Mouse (Mus musculus) thymus, postnatal 25 days (tissue): ENCODE results near the gene Slco1a6.
"Not testable (repeated sequence)": the region's sequence is repeated elsewhere in the genome, so short reads cannot be mapped to it uniquely, and the experiment has no call there.

Experiments
- DNase-seq: peaks from one replicate; pipeline ENCODE4 v3.0.0; 2022

Gene Slco1a6

DNA sequence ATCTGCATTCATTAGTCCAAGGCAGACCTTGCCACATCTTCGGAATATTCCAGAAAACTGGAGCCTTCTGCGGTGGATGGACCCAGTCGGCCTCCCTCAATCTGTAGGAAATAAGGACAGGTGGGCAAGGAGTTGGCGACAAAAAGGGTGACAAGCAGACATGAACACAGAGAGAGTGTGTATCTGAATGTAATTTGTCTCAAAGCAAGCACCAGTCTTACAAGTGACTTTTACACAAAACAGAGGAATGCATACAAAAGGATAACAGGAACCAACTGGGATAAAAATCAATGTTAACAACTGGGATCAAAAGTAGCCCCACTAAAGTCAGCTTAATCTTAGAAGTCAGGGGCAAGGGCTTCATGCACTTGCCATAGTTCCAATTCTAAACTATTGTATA is at the start of gene Slco1a6:
Gene Slco1a6 (minus strand): TSS at position 101 of the 400 bp plus-strand sequence.
- DNase-seq = no peak

DNA sequence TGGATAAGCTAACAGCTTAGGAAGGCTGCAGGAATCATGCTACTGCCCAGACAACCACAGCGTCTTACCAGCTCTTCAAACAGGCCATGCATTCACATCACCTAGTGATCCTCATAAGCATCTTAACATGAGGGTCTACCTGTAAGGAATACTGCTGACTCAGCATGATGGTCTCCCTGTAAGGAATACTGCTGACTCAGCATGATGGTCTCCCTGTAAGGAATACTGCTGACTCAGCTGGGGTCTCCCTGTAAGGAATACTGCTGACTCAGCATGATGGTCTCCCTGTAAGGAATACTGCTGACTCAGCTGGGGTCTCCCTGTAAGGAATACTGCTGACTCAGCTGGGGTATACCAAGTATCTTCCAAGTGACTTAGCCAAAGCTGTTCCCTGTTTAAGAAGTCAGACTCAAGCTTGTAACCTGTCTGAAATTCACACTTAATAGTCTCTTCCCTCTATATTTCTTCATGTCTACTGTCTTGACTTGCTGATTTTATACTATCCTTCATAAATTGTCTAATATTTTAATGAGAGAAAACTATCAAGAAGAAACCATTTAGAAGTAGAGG is 42.5 kb upstream of the Slco1a6 start:
- DNase-seq = not testable (repeated sequence)

DNA sequence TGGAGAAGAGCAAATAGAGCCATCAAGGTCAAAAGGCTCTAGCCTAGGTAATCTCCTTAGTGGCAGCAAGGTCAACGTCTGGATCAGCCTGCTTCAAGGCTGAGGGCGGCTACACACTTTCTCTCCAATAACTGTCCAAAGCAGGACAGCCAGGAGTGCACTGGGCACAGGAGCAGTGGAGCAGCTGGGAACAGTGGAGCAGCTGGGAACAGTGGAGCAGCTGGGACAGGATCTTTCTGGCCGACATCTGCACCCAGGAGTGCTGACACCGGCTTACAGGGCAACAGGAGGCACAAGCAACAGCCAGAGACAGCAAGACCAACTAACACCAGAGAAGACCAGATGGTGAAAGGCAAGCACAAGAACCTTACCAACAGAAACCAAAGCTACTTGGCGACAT is 36.7 kb upstream of the Slco1a6 start:
- no peak for DNase-seq

DNA sequence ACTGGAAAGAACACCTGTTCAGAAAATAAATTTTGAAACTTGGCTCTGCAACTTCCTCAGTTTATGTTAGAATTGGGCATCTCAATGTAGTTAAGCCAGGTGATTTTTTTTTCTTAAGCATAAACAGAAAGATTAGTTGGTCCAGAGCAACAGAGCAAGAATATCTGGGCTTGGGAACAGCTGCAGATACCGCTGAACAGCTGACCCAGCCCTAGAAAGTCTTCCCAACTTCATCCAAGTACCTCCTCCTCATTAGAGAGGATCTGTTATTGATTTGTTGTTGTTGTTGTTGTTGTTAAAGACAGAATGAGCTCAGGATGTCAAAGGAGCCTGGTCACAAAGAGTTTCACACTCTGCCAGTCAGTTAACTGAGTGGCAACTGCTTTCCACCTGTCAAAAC is 31.1 kb upstream of the Slco1a6 start:
- no peak for DNase-seq

DNA sequence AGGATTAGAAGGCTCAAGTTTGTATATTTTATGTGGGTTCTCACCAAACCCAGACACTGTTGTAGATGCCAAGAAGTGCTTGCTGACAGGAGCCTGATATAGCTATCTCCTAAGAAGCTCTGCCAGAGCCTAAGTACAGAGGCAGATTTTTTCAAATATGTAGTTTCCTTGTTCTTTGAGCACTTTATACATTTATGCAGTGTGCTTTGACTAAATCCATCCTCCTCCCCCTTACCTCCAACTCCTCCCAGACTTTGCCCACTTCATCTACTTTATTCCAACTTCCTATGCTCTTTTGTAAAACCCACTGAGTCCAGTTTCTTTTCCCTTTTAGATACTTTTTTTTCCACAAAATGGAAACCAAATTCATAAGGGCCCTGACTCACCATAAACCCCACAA is 11.8 kb upstream of the Slco1a6 start:
- no peak for DNase-seq

DNA sequence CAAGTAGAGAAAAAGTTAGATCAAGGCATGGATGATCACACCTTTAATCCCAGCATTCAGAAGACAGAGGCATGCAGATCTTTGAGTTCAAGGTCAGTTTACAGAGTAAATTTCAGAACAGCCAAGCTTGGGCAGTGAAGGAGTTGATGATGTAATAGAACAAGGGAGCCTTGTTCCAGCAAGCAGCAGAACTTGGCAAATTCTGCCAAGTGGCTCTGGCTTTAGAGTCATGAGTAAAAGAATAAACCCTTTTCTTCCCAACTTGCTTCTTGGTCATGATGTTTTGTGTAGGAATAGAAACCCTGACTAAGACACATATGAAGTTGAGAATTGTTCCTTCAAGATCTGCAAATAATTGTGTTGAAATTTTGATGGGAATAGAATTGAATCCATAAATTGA is 3.5 kb upstream of the Slco1a6 start:
- no peak for DNase-seq

DNA sequence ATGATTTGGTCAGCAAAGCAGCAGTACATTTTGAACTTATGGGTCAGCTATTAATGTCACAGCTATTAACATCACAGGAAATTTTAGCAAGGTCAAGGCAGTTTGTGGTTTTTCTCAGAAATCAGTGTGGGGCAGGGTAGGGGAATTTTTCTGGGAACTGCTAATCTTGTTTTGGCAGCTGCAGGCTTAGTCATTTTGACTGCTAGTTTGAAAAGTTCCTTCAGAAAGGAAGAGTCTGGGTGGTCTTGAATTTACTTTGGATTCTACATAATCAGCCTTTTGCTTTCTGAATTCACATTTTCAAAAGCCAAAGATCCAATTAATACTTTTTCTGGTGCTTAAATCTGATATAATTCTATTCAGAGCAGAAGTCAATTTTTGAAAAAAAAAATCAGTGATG is 1.4 kb upstream of the Slco1a6 start:
- DNase-seq = no peak

DNA sequence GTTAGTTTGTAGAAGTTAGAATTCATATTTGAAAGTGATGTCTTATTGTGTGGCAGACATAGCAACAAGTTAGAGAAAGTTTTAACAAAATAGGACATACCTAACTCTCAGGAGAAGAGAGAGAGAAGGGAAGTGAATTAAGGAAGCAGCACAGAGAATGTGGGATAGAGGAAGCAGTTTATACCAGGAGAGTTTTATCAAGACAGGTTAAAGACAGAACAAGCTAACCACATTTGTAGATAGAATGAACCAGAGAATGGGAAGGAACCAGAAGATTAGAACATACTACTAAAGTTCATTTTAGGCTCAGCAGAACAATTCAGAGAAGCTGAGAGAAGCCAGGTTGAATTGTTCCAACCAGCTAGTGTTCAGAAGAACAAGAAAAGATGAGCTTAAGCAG is 7.8 kb downstream of the Slco1a6 start:
- DNase-seq = no peak

DNA sequence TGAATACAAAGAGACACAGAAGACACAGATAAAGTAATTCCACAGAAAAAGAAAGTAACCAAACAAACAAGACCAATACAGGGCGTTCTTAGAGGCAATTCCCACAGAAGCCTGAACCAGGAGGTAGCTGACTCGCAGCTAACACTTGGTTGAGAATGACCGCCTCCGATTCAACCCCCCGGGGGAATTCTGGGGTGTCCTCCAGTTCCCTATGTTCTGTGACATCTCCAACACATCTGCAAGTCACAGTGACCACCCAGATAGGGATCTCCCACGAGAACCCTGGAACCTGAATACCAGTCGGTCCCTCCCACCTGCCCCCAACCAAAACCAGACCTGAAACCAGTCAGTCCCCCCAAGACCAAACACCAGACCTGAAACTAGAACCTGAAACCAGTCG is 14.1 kb downstream of the Slco1a6 start:
- no peak for DNase-seq

DNA sequence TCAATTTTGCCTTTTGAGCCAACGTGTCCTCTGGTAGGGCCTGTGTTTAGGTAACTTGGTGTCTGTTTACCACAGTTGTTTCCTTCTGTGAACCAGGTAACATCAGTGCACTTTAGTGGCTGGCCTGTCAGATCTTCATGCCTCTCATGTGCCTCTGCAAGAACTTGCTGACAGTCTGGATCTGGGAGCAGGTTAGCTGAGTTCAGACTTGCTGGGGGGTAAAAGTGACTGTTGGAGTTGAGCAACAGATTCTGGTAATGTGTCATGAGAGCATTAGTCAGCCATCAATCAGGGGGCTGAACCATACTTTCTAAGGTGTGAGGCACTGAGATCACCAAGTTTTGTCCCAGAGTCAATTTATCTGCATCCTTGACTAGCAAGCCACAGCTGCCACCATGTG is 16.4 kb downstream of the Slco1a6 start:
- DNase-seq = no peak

DNA sequence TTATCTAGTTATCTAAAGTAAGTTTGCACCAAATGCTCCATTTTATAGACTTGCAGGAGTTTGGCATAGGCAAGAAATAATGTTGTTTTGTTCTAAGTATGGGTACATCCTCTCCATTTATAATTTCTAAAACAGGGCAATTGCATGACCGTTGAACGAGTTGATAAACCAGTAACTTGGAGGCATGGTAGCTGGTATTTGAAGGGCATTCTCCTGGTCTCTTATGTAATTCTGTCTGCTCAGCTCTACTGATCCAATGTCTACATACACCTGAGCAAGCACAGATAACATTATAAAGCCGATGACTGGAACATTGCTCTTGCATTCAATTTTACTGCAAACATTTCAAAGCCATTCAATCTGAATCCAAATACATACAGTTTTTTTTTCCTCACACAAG is 20.9 kb downstream of the Slco1a6 start:
- no peak for DNase-seq

DNA sequence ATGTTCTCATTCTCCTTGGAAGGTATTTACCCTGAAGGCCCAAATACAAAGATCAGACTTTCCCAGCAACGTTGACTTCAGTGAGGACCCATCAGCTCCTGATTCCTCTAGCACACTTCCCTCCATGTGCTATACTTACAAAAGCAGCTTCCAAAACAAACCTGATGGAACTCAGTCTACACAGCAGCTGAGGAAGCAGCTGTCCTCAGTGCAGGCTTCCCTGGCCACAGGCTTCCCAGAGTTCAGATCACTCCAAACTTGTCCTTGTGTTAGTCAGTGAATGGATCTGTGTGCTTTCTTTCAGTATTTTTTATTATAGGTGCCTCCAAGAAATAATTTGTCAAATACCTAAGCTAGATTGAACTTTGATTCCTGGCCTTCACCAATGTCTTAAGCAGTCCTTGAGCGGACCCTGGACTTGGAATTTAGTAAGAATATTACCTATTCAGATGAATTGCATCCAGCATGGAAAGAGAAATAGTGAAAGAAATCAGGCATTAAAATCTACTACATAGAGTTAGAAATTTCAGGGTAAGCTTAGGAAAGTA is 22.4 kb downstream of the Slco1a6 start:
- DNase-seq = no peak

DNA sequence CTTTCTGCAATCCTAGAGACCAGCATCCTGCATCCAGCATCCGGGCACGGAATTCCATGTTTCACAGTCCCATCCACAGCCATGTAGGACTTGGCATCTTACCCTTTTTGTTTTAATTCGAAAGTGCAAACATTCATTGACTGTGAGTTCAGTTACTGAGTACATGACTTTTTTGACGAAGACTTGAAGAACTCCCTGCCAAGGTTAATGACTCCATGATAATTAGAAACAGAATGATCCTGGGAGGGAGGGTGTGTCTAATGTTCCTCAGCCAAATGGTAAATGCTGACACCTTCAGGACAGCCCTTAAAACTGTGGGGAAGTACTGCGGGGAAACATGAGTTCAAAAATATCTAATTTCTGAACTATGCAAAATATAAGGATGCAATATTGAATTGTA is 44.9 kb downstream of the Slco1a6 start:
- DNase-seq = no peak

DNA sequence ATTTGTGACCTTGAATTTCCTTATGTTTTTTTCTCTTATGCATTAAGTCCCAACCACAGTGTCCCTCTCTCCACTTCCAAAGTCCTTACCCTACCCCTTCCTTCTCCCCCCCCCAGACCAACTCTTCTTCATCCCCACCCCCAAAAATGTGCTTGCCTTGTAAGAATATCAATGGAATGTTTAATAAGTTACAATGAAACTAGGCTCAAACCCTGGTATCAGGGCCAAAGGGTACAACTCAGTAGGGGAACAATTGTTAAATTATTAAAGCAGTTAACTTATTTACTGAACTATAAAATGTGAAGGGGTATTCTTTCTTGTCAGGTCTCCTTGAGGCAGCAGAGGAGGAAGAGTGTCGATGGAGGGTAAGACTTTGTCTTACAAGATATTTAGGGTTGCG is 47.1 kb downstream of the Slco1a6 start:
- DNase-seq = no peak

DNA sequence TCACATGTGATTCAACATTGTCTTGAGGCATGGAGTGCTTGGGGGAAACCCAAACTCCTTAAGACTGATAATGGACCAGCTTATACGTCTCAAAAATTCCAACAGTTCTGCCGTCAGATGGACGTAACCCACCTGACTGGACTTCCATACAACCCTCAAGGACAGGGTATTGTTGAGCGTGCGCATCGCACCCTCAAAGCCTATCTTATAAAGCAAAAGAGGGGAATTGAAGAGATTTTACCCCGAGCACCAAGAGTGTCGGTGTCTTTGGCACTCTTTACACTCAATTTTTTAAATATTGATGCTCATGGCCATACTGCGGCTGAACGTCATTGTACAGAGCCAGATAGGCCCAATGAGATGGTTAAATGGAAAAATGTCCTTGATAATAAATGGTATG is 54.2 kb downstream of the Slco1a6 start:
- DNase-seq = peak; percentile 17

DNA sequence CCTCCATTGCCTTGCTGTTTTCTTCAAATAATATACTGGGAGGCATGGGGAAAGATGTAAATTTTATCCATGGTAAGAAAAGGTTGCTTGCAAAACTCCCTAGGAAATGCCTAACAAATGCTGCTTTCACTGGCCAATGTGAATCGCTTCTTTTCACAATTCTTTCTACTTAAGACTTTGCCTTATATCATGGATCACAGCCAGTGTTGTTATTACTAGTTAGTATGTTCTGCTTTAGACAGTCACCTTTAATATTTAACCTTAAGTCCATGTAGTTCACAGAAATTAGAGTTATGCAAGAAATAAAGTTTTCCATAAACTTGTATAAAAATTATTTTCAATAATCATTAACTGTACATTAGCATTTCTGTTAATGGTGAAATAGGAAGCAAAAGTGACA is 60.0 kb downstream of the Slco1a6 start:
- no peak for DNase-seq

DNA sequence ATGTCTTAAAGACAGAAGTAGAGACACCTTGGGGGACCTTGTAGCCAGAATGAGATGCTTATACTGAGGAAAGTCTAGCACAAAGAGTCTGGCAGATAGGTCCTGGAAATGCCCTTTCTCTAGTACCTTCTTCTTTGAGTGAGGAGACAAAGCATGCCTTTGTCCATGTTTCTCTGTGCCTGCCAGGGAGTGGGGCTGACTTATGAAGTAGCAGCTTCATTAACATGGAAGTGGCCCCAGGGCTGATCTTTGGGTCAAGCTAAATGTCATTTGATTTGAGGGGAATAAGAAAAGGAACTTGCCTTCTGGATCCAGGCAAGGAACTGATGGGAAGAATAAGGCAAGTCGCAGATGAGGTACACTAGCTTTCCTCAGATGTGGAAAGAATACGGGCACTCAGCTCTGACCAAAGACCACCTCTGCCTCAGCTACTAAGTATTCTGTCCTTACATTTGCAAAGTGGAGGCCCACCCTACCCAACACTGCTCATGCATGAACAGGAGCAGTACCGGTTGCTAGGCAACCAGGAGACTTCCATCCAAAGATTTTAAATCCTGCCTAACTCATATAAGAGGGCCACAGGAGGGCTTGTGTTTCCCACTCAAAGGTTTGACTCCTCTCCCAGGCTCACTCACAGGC is 96.5 kb downstream of the Slco1a6 start:
- DNase-seq = no peak

DNA sequence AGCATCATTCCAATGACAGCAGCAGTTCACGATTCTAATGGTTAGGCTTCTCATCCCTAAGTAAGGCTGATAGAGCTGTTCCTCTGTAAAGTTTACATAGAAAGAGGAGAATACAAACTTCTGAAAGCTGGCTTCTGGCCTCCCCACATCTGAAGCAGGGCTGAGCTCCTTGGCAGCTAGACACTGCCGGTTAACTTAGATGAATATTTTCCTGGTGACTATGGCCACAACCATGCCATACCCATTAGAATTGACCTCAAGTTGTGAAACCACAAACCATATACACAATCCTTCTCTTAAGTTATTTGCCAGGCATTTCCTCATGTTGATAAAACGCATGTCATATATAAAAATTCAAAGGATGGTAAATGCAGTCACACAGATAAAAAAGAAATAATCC is 117.2 kb downstream of the Slco1a6 start:
- no peak for DNase-seq

DNA sequence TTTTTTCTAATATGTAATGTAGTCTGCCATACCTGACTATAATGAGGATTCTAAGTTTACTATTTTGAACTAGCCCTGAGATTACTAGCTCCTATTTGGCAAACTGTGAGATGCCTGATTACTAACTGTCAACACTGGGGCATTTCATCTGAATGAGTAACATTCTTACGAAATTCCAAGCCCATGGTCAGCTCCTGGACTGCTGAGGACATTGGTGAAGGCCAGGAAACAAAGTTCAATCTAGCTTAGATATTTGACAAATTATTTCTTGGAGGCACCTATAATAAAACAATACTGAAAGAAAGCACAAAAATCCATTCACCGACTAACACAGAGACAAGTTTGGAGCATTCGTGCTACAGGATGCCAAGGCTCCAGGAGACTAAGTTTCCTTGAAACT is 150.0 kb downstream of the Slco1a6 start:
- DNase-seq = not testable (repeated sequence)

DNA sequence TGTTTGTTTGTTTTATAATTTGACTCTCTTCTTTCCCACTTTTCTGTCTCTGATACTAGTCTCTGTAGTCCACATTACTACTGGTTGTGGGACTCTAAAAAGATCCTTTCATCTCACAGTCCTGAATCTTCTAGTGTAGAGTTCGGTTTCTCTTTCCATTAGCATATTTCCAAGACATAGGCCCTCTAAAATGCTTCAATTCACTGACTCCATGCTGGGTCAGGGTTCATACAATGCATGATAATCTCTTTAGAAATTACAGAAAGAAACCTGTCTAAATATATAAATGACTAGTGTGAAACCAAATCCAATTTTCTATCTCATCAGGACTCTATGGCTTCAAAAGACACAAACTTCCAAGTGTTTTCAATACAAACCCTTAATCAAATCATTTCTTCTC is 160.6 kb downstream of the Slco1a6 start:
- no peak for DNase-seq

DNA sequence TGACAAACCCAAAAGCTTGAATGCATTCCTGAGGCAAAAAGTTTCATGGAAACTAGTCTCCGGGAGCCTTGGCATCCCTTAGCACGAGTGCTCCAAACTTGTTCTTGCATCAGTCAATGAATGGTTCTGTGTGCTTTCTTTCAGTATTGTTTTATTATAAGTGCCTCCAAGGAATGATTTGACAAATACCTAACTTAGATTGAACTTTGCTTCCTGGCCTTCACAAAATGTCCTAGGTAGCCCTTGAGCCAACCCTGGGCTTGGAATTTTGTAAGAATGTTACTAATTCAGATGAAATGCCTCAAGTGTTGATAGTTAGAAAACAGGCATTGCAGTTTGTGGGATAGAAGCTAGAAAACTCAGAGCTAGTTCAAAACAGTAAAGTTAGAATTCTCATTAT is 162.6 kb downstream of the Slco1a6 start:
- no peak for DNase-seq

DNA sequence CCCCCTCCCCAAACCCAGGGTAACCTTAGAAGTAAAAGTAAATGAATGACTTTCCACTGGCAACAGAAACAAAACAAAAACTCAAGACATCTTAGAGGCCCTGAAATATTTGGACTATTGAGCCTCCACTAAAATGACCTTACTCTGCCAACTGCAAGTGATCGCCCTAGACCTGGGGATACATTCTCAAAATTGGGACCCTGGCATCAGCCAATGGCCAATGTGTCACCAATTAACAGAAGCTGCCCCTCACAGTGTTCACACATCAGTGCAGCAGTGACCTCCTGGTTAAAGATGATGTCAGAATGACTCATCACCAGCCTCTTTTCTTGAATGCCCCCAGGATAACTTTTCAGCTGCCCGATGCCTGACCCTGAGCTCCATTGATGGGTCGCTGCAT is 166.4 kb downstream of the Slco1a6 start:
- no peak for DNase-seq

DNA sequence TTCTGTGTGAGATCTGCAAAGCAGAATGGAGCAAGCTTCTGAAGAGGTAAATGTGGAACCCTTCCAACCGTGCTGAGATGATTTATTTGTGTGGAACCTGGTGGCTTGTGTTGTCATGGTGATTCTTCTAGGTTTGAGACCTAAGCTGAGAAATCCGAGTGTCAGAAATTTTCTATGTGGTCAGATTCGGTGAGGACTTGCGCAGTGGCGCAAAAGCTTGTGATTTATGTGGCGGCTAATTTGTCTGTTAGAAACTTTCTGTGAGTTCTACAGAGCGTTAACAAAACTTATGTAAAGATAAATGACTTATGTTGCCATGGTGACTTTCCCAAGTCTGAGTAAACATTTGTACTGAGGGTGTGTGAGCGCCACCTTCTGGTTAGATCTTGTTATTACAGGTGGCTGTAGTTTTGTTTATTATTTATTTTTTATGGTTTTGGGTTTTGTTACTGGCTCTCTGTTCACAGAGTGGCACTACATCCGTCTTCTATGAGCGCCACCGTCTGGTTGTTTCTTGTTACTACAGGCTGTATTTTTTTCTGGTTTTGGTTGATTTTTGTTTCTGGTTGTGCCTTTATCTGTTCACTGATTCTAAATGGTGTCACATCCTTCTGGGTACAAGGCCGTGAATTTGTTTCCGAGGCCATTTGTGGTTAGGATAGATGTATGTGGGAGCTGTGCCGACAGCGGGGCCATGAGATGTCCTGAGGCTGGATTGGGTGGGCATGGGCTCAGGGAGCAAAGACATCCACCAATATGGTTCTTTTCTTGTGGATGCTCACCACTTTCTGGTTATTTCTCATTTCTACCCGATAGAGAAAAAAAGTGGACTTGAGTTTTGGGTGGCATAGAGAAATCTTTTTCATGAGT is 167.8 kb downstream of the Slco1a6 start:
- DNase-seq = no peak

DNA sequence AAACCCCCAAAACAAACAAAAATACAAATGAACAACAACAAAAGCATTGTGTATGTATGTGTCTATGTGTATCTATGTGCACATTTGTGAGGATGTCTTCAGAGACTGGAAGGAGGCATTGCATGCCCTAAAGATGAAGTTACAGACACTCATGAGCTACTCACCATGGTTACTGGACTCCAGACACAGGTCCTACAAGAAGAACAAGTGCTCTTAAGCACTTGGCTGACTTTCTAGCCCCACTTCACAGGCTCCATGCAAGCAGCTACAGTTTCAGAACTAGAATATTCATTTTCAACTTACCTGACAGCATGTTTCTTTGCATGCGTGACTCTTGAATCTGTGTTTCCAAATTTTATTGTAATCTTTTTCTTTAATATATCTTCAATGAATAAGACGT is 172.6 kb downstream of the Slco1a6 start:
- DNase-seq = no peak
